Mouse (Mus musculus) naive thymus-derived CD4-positive, alpha-beta T cell, adult 2 months (primary cell): ENCODE results near the gene Srsf4.
A peak's percentile ranks its signal among the peaks of the same experiment; 100 is the strongest.

ENCODE experiments used
- DNase-seq: peaks from one replicate; pipeline ENCODE4 v3.0.0-alpha.2; 2011; ENCODE audit warnings: low read depth

Gene Srsf4

GRCm38 (mm10) chr4:131915821-131916328, 42.5 kb downstream of the Srsf4 start:
- DNase-seq: no peak

GRCm38 (mm10) chr4:131916425-131916824, 43.0 kb downstream of the Srsf4 start:
- peak; percentile 78 for DNase-seq

GRCm38 (mm10) chr4:131917010-131917555, 43.7 kb downstream of the Srsf4 start:
- DNase-seq: no peak

GRCm38 (mm10) chr4:131918026-131918533, 44.7 kb downstream of the Srsf4 start:
- no peak for DNase-seq

GRCm38 (mm10) chr4:131918711-131919500, 45.5 kb downstream of the Srsf4 start:
- DNase-seq: no peak

- no peak for DNase-seq
These were observed 46.2 kb downstream of the Srsf4 start for GRCm38 (mm10) chr4:131919506-131920140.

GRCm38 (mm10) chr4:131920141-131920594, 46.8 kb downstream of the Srsf4 start:
- DNase-seq: no peak

- no peak for DNase-seq
These were observed 47.4 kb downstream of the Srsf4 start for GRCm38 (mm10) chr4:131920595-131921351.

GRCm38 (mm10) chr4:131921461-131922346, 48.3 kb downstream of the Srsf4 start, which contains the start of gene Tmem200b:
Gene Tmem200b (plus strand): TSS chr4:131921771.
- DNase-seq: no peak

- no peak for DNase-seq
These were observed 49.0 kb downstream of the Srsf4 start for GRCm38 (mm10) chr4:131922404-131922803.

- no peak for DNase-seq
These were observed 50.8 kb downstream of the Srsf4 start for GRCm38 (mm10) chr4:131924096-131924810.

- no peak for DNase-seq
These were observed 55.7 kb downstream of the Srsf4 start for GRCm38 (mm10) chr4:131929146-131929545.

GRCm38 (mm10) chr4:131939459-131939858, 66.0 kb downstream of the Srsf4 start:
- no peak for DNase-seq

GRCm38 (mm10) chr4:131940846-131941245, 67.4 kb downstream of the Srsf4 start:
- no peak for DNase-seq

GRCm38 (mm10) chr4:131947848-131948247, 74.4 kb downstream of the Srsf4 start:
- DNase-seq: no peak

GRCm38 (mm10) chr4:131949903-131950302, 76.5 kb downstream of the Srsf4 start:
- DNase-seq: no peak

- DNase-seq: no peak
These were observed 77.2 kb downstream of the Srsf4 start for GRCm38 (mm10) chr4:131950657-131951056.
